Mouse (Mus musculus): ENCODE measurements around the gene Dmrtc1c2.
"Not testable (repeated sequence)": the region's sequence is repeated elsewhere in the genome, so short reads cannot be mapped to it uniquely, and the experiment has no call there.

The Dmrtc1c2 gene

DNA sequence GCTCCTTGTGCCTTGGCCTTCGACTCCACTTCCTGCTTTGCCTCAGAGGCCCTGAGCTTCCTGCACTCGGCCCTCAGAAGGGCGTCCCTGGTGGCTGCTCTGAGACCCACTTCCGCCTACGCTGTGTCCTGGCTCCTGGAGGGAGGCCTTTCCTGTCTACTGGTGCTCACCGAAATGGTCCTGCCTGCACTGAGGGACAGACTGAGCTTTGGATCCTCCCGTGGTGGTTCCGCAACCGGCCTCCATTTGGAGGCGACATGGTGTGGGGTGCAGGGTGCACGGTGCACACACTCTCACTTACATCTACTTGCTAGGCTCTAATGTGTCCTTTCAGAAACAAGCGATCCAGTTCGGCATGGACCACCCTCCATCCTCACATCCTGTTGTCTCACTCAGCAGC, at the start of gene Dmrtc1c2:
Dmrtc1c2 (minus strand) TSS at position 101 of the 400 bp plus-strand sequence.
- DNase-seq (ENCODE audit: low spot score in 2 of 2), result not testable (repeated sequence)

DNA sequence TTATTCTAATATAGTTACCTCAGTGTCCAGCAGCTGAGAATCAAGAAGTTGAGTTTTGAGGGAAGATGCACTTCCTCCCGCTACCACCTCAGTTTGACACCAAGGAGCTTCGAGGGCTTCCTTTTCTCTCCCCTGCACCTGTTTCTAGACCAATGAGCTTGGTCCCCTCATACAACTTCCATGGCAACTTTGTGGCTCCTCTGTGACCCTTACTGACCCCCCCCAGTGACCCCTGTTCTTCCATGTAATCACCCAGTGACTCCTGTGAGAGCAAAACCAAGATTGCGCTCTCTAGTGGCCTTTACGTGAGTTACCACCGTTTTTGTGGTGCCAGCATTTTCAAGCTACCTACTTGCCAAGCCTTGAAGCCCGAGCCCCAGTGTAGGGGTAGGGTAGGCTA, 13.5 kb upstream of the Dmrtc1c2 start, which contains the start of gene 1700031F05Rik:
1700031F05Rik (minus strand) TSS at position 101 of the 400 bp plus-strand sequence.
- DNase-seq (ENCODE audit: low spot score in 2 of 2), result no peak

DNA sequence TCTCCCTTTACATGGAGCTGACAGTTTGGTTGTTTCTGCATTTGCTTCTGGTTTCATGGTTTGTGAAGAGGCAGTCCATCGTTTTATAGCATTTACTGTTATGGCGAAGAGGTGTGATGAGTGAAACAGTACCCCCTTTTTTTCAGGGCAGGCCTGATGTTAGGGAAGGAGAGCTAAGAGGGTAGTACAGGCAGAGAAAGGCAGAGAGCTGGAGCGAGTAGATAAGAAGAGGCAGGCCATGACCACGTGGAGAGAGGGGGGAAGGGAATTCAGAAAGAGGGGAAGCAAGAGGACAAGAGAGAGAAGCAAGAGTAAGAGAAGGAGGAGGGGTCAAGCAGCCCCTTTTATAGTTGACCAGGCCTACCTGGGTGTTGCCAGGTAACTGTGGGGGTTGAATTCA, 42.1 kb downstream of the Dmrtc1c2 start:
- no peak for DNase-seq (ENCODE audit: low spot score in 2 of 2)

DNA sequence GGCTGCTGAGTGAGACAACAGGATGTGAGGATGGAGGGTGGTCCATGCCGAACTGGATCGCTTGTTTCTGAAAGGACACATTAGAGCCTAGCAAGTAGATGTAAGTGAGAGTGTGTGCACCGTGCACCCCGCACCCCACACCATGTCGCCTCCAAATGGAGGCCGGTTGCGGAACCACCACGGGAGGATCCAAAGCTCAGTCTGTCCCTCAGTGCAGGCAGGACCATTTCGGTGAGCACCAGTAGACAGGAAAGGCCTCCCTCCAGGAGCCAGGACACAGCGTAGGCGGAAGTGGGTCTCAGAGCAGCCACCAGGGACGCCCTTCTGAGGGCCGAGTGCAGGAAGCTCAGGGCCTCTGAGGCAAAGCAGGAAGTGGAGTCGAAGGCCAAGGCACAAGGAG, 51.8 kb downstream of the Dmrtc1c2 start, which contains the start of gene Dmrtc1c1:
Dmrtc1c1 (plus strand) TSS at position 301 of the 400 bp plus-strand sequence.
- DNase-seq (ENCODE audit: low spot score in 2 of 2), result not testable (repeated sequence)

Data from cerebellum, postnatal 4 days (tissue).